Mouse (Mus musculus) left cerebral cortex, postnatal 10 days (tissue): ENCODE measurements around the gene Mesp1. TPM values are rescaled to one million over a fixed set of nuclear protein-coding genes. Genes with fewer than 3 reads are reported as not detected.

ENCODE experiments used
- DNase-seq, 2 experiments: peaks; one replicate each; pipeline ENCODE4 v3.0.0; 2021 to 2022; ENCODE audit warnings: low spot score in 2 of 2, mixed read lengths in 1 of 2; ENCODE audit errors: extremely low spot score in 1 of 2
- intact Hi-C: fragments of 180-260 bp; cut with DNase I; formaldehyde crosslinking; loops from one replicate; pipeline ENCODE4 v1.15.1; 2025
- total RNA-seq, 2 experiments: library from RNA; stranded (reverse); gene quantifications; 2 replicates each; pipeline ENCODE4 v1.2.3; 2021

The Mesp1 gene
- 1 to 10 TPM in 1 of 2 experiments, under 1 TPM in 1; 0.36 to 1.1 TPM for total RNA-seq

GRCm38 (mm10) chr7:79793688-79794087 is at the start of gene Mesp1:
Gene Mesp1 (minus strand): TSS chr7:79793788.
- no peak for DNase-seq
- intact Hi-C loops, result loop anchor here (10.0 kb wide), 1 partner anchor 201 kb away; no protein-coding TSS in a partner anchor

GRCm38 (mm10) chr7:79842163-79842562 is 48.6 kb upstream of the Mesp1 start:
- intact Hi-C loops, result no loop called here
- DNase-seq, result no peak

GRCm38 (mm10) chr7:79837247-79837646 is 43.7 kb upstream of the Mesp1 start:
- no peak for DNase-seq
- intact Hi-C loops, result no loop called here

- intact Hi-C loops, result no loop called here
- DNase-seq, result no peak
Observed at GRCm38 (mm10) chr7:79835196-79835595, 41.6 kb upstream of the Mesp1 start.

GRCm38 (mm10) chr7:79832980-79833379 is 39.4 kb upstream of the Mesp1 start:
- intact Hi-C loops, result no loop called here
- DNase-seq, result no peak

GRCm38 (mm10) chr7:79831585-79831984 is 38.0 kb upstream of the Mesp1 start:
- peak in 1 of 2 experiments; percentile 62 for DNase-seq
- intact Hi-C loops, result no loop called here

GRCm38 (mm10) chr7:79831145-79831544 is 37.6 kb upstream of the Mesp1 start:
- intact Hi-C loops, result no loop called here
- DNase-seq, result no peak

- intact Hi-C loops, result no loop called here
- no peak for DNase-seq
Observed at GRCm38 (mm10) chr7:79828341-79828740, 34.8 kb upstream of the Mesp1 start.

GRCm38 (mm10) chr7:79822092-79822695 is 28.6 kb upstream of the Mesp1 start:
- DNase-seq, result no peak
- intact Hi-C loops, result no loop called here

- no peak for DNase-seq
- intact Hi-C loops, result no loop called here
Observed at GRCm38 (mm10) chr7:79819996-79820395, 26.4 kb upstream of the Mesp1 start.

GRCm38 (mm10) chr7:79819515-79819914 is 25.9 kb upstream of the Mesp1 start:
- no peak for DNase-seq
- intact Hi-C loops, result no loop called here

GRCm38 (mm10) chr7:79818321-79818720 is 24.7 kb upstream of the Mesp1 start:
- DNase-seq, result no peak
- intact Hi-C loops, result no loop called here

- intact Hi-C loops, result no loop called here
- DNase-seq, result no peak
Observed at GRCm38 (mm10) chr7:79813409-79813808, 19.8 kb upstream of the Mesp1 start.

- intact Hi-C loops, result no loop called here
- DNase-seq, result peak; percentile 42 to 88
Observed at GRCm38 (mm10) chr7:79810611-79811506, 17.3 kb upstream of the Mesp1 start, which contains the start of gene Mesp2. Gene Mesp2 (plus strand): TSS chr7:79810727.

GRCm38 (mm10) chr7:79808561-79808960 is 15.0 kb upstream of the Mesp1 start:
- DNase-seq, result no peak
- intact Hi-C loops, result no loop called here

GRCm38 (mm10) chr7:79803887-79804286 is 10.3 kb upstream of the Mesp1 start:
- DNase-seq, result no peak
- intact Hi-C loops, result no loop called here

GRCm38 (mm10) chr7:79802037-79802436 is 8.4 kb upstream of the Mesp1 start:
- intact Hi-C loops, result no loop called here
- no peak for DNase-seq

GRCm38 (mm10) chr7:79801391-79801790 is 7.8 kb upstream of the Mesp1 start:
- intact Hi-C loops, result no loop called here
- DNase-seq, result no peak

GRCm38 (mm10) chr7:79800336-79800735 is 6.7 kb upstream of the Mesp1 start:
- intact Hi-C loops, result no loop called here
- DNase-seq, result no peak

- no peak for DNase-seq
- intact Hi-C loops, result loop anchor here (2.0 to 10.0 kb wide), 2 partner anchors 115 to 195 kb away; no protein-coding TSS in a partner anchor
Observed at GRCm38 (mm10) chr7:79799506-79799905, 5.9 kb upstream of the Mesp1 start.
